Mouse (Mus musculus) fibroblast of lung, adult 2 months (primary cell): ENCODE results near the gene Ptov1.

Source experiments
- DNase-seq: peaks from one replicate; pipeline ENCODE4 v3.0.0-alpha.2; 2011; ENCODE audit warnings: low read depth

The Ptov1 gene

GRCm38 (mm10) chr7:44869697-44870528 lies at the start of gene Ptov1:
Ptov1 (minus strand) TSS chr7:44869788.
- DNase-seq = peak; percentile 95

DNA sequence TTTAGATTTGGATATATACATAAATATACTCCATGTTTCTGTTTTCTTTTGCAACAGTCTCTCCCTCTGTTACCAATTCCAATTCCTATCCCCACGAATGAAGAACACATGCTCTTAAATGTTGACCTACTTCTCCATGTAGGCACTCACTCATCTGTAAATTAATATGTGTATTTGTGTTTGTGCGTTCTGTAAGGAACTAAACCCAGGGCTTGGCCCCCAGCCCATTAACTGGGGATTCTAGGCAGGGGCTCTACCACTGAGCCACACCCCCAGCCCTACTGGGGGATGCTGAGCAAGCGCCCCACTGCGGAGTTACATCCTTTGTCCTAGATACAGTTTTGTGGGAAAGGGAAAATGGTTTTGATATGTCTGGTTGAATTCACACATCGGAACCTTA lies 49.5 kb upstream of the Ptov1 start:
- DNase-seq = no peak

DNA sequence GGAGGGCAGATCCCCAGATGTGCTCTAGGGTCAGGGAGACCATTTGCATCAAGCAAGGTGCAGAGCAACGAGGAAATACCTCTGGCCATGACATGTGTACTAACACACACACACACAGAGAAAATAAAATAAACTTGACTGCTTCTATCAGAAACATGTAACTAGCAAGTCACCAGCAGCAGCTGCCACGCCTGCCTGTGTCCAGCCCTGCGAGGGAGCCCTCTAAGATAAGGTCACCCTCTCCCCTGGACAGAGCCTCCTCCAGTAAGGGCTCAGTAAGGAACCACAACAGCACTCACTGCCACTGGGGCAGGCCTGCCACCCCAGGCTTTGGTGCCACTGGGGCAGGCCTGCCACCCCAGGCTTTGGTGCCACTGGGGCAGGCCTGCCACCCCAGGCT lies 48.6 kb upstream of the Ptov1 start:
- DNase-seq = no peak

- no peak for DNase-seq
These were observed 47.3 kb upstream of the Ptov1 start for GRCm38 (mm10) chr7:44916881-44917280.

DNA sequence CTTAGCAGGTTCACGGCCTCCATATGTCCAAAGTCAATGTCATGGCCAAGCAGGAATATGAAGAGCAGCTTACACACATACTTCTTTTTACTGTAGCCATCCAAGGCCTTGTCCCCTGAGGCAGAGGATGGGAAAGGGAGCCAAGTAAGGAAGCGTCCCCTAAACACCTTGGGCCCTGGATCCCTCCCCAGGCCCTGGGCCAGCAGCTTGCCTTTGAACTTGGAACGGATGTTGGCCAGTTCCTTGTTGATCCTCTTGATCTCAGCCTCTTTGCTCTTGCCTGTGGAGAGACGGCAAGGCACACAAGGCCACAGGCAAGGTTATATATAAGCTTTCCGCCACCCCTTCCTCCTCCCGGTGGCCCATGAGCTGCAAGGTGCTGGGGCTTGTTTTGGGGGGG lies 46.6 kb upstream of the Ptov1 start:
- DNase-seq = no peak

DNA sequence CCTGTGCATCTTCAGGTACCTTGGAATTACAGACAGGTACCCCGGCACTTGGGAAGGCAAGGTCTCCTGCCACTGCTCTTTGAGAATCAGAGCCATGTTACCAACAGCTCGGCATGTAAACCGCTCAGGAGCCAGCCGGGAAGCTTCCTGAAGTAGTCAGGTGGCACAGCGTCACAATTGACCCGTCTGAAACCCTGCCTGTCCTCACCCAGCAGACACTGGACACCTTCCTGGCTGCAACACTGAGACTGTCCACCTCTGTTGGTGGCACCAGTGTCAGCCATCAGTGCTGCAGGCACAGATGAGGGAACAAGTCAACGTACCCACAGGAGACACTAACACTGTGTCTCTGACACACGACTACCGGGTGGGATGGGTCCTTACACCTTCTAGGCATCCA lies 45.7 kb upstream of the Ptov1 start:
- no peak for DNase-seq

GRCm38 (mm10) chr7:44914396-44914795 lies 44.8 kb upstream of the Ptov1 start:
- DNase-seq = no peak

DNA sequence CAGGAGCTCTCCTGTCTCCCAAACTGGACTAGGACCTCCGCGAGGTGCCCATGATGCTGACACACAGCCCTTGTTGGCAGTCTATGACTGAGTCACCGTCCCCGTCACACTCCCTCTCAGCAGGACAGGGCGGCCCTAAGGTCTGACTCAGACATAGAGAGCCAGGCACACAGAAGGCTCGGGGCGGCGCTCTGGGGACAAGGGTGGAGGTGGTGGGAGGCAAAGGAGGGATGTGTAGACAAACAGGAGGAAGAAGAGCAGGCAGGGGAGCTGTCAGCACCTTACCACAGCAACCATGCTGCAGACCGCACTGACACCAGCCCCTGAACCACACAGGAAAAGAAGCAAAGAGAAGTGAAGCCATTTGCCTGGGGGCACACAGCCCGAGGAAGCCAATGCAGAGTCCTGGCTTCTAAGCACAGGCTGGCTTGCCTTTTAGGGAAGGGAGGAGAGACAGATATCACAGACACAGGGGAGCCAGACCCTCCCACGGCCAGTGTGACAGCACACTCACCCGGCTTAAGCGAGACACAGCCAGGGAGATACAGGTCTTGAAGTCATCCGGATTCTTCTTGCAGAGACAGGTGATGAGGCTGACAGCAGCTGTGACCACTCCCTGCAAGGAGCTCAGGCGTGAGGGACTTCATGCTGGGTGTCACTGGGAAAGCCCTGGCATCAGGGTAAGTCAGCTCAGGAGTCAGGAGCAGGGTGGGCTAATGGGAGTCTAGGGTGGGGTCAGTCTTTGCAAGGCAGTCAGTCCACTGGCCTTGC lies 39.3 kb upstream of the Ptov1 start:
- no peak for DNase-seq

GRCm38 (mm10) chr7:44905430-44905829 lies 35.8 kb upstream of the Ptov1 start:
- no peak for DNase-seq

- DNase-seq = no peak
These were observed 31.7 kb upstream of the Ptov1 start for GRCm38 (mm10) chr7:44901230-44901722.

DNA sequence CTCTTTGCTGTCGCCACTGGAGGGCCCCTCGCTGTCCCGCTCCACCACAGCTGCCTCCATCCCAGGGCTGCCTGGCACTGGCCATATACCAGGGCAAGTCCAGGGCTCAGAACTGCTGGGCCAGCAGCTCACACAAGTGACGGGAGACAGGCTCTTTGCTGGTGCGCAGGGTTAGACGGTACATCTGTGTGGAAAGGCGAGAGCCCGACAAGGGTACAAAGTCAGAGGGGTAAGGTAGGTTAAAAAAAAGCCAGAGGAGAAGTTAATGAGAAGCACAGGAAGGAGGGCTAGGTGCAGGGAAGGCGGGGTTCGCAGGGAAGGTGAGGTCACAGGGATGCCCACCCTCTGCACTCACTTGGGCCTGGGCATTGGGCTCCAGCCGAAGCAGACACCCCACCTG lies 31.0 kb upstream of the Ptov1 start:
- no peak for DNase-seq

GRCm38 (mm10) chr7:44898607-44899006 lies 29.0 kb upstream of the Ptov1 start:
- DNase-seq = no peak

DNA sequence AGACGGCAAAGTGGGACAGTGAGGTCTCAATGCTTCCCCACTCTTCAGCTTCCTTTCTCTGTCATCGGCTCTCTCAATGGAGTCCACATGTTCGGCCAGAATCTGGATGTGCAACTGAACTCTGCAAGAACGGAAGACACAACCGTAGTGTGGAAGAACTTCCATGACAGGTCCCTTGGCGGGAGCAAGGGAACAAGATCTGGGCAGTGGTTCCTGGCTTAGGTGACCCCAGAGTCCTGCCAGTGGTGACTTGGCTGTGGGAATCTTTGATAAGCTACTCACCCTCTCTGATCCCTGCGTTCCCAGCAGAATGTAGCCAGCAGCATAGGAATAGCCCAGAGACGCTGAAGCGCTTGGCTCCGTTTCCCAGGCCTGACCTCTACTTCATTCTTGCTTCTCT lies 26.9 kb upstream of the Ptov1 start:
- no peak for DNase-seq

- peak; percentile 96 for DNase-seq
These were observed 26.2 kb upstream of the Ptov1 start, which contains the start of gene Fuz for GRCm38 (mm10) chr7:44895593-44896434. Fuz (plus strand) TSS chr7:44896079.

DNA sequence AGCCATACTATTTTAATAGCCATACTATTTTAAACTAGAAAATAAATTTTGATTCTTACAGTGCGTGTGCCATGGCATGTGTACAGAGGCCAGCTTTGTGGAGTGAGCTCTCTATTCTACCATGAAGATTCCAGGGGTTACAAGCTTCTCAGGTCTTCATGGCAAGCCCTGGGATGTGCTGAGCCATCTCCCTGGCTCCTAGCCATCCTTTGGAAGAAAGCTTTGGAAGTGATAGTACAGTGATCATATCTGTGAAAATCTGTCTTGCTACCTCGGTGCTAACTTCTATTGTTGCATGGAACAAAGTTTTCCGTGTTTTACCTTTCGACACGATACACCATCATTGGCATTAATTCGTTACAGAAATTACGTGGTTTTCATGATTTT lies 25.6 kb upstream of the Ptov1 start:
- no peak for DNase-seq

GRCm38 (mm10) chr7:44894175-44894574 lies 24.6 kb upstream of the Ptov1 start:
- no peak for DNase-seq

- DNase-seq = no peak
These were observed 23.6 kb upstream of the Ptov1 start for GRCm38 (mm10) chr7:44893197-44893596.

DNA sequence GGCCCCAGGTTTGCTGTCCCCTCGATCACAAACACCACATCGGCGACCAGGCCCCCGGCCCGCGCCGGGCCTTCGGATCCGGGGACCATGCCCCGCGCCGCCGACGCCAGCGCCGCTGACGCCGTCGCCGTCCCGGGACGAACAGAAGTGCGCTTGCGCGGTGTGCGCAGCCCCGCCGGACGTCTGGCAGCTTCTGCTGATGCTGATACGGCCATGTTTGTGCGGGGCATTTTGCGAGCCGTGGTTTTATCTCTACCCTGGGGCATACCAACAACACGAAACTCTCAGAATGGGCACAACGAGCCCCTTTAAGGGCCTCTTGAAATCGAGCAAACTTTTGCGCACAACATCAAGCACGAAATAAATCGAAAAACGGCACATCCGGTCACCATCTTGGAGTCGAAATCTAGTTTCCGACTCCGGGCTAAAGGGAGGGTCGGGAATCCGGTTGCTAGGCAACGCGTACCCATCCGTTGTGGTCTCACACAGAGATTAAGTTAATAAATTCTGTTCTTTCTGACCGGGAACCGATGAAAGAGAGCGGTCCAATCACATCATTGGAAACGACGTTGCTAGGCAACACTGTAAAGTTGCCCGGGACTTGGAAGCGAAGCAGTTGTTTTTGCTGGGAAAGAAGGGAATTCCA lies 22.8 kb upstream of the Ptov1 start, which contains the start of gene Med25:
TSS of gene Med25 (minus strand) at position 437 of the 646 bp plus-strand sequence.
- DNase-seq = peak; percentile 98

GRCm38 (mm10) chr7:44891611-44892010 lies 22.0 kb upstream of the Ptov1 start:
- DNase-seq = no peak

DNA sequence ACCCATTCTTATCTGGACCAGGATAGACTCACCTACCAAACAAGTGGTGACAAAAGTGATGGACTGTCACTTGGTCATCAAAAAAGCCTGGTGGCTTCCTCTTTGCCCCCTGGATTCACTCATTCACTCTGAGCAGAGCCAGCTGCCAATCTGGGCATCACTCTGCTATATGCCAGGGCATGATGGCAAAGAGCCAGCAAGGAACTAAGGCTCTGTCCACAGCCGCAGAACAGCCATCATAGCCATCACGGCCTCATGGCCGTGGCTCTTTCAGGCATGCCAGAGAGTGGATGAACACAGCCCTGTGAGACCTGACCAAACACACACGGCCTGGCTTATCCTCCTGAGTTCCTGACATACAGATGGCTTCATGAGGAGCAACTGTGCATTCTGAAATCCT lies 21.1 kb upstream of the Ptov1 start:
- no peak for DNase-seq

- DNase-seq = no peak
These were observed 20.6 kb upstream of the Ptov1 start for GRCm38 (mm10) chr7:44890180-44890579.
